Mouse (Mus musculus) adipocyte (in vitro differentiated cells): ENCODE results near the gene Bckdha.

Experiments used
- DNase-seq: peaks from one replicate; pipeline ENCODE4 v3.0.0-alpha.2; 2016; ENCODE audit warnings: low spot score

Gene Bckdha

GRCm38 (mm10) chr7:25644631-25645030, 14.2 kb downstream of the Bckdha start:
- no peak for DNase-seq

GRCm38 (mm10) chr7:25644136-25644535, 14.6 kb downstream of the Bckdha start:
- no peak for DNase-seq

GRCm38 (mm10) chr7:25639754-25640153, 19.0 kb downstream of the Bckdha start:
- DNase-seq = no peak

GRCm38 (mm10) chr7:25637099-25637498, 21.7 kb downstream of the Bckdha start:
- no peak for DNase-seq

- no peak for DNase-seq
Observed at GRCm38 (mm10) chr7:25636373-25636772, 22.4 kb downstream of the Bckdha start.

- DNase-seq = no peak
Observed at GRCm38 (mm10) chr7:25632679-25633078, 26.1 kb downstream of the Bckdha start.

- DNase-seq = no peak
Observed at GRCm38 (mm10) chr7:25628323-25628620, 30.5 kb downstream of the Bckdha start.

- DNase-seq = no peak
Observed at GRCm38 (mm10) chr7:25627431-25628322, 31.1 kb downstream of the Bckdha start.

- no peak for DNase-seq
Observed at GRCm38 (mm10) chr7:25626509-25627430, 32.0 kb downstream of the Bckdha start, which contains the start of gene B3gnt8. TSS of gene B3gnt8 (plus strand) at chr7:25626654.

GRCm38 (mm10) chr7:25625594-25626250, 33.1 kb downstream of the Bckdha start:
- DNase-seq = peak; percentile 15

GRCm38 (mm10) chr7:25624851-25625250, 33.9 kb downstream of the Bckdha start:
- DNase-seq = no peak

- DNase-seq = no peak
Observed at GRCm38 (mm10) chr7:25623857-25624370, 34.9 kb downstream of the Bckdha start.

- DNase-seq = no peak
Observed at GRCm38 (mm10) chr7:25620751-25621150, 38.0 kb downstream of the Bckdha start.

- no peak for DNase-seq
Observed at GRCm38 (mm10) chr7:25620101-25620500, 38.7 kb downstream of the Bckdha start.

GRCm38 (mm10) chr7:25619722-25619991, 39.1 kb downstream of the Bckdha start:
- DNase-seq = no peak

- DNase-seq = peak; percentile 84
Observed at GRCm38 (mm10) chr7:25618865-25619721, 39.7 kb downstream of the Bckdha start, which contains the start of gene Dmac2. TSS of gene Dmac2 (plus strand) at chr7:25619414.

- DNase-seq = no peak
Observed at GRCm38 (mm10) chr7:25617376-25618160, 41.2 kb downstream of the Bckdha start.

- no peak for DNase-seq
Observed at GRCm38 (mm10) chr7:25615706-25616011, 43.1 kb downstream of the Bckdha start, which contains the start of gene Erich4. TSS of gene Erich4 (minus strand) at chr7:25615892.

- no peak for DNase-seq
Observed at GRCm38 (mm10) chr7:25614831-25615705, 43.7 kb downstream of the Bckdha start.

GRCm38 (mm10) chr7:25614086-25614485, 44.7 kb downstream of the Bckdha start:
- no peak for DNase-seq
